Mouse (Mus musculus): Measurements from ENCODE around the gene Galm.

The Galm gene

DNA sequence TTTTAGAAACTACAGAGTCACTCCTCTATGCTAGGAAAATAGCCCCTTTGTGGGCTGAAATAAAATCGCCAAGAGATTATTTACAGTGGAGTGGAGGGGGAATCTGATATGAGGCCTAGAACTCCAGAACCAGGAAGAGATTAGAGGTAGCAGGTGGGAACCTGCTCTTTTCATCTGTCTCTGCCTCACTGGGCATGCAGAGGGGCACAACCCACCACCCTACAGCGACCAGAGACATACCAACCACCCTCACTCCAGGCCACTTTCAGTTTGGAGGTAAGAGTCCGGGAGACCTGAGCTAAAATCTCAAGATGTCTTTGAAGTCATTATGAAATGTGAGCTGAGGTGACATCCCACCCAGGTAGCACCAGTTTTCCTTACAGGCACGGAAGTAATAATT, 2.1 kb downstream of the Galm start:
- DNase-seq (ENCODE audit: low read depth) = no peak

DNA sequence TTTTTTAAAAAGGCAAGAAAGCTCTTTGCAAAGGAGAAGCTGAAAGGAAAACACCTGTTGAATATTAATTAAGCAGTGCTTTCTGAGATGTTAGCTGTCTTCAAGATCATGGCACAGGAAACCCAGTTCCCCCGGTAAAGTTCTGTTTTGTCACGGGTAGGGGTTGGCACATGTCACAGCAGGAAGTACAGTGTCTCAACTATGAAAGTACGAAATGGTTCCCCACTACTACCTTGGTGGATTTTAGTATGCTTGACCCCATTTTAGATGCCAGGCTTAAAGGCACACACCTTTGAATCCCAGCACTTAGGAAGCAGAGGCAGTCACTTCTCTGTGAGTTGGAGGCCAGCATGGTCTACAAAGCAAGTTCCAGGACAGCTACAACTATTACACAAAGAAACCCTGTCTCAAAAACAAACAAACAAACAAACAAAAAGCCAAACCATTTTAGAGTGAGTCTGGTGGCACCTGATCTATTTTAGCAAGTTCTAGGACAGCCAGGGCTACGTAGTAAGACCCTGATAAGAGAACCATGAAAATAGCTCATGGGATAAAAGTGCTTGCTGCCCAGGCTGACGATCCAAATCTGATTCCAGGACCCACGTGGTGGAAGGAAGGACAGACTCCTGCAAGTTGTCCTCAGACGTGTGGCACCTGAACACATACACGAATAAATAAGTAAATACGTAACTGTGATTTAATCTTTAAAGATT, 3.6 kb downstream of the Galm start:
- DNase-seq (ENCODE audit: low read depth) = no peak

DNA sequence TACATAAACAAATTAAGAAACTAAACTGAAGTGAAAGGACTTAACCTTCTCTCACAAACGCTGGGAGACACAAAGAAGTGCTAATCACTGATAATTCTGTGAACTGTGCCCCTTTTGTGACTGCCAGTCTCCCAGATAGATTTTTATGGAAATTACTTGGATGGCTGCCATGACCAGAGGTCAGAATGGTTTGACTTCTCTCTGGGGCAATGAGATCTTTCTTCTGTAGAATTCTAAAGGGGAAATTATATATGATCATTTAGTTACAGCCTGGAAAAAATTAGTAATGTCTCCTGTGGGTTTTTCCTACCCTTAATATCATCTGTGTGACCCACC, 4.1 kb downstream of the Galm start:
- no peak for DNase-seq (ENCODE audit: low read depth)

DNA sequence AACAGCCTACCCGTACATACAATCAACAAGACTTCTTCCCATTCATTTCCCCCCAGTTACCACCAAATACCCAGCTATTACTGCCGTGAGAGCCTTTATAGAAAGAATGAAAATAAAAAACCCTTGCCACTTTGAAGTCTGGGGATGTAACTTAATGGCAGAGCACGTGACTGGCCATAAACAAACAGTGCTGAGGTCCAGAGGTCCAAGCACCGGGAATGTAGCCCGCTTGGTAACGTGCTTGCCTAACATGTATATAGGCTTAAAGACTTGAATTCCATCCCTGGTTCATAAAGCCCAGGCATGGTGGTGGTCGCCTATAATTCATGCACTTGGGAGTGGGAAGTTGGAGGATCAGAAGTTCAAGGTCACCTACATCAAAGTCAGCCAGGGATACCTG, 4.6 kb downstream of the Galm start:
- DNase-seq (ENCODE audit: low read depth) = no peak

DNA sequence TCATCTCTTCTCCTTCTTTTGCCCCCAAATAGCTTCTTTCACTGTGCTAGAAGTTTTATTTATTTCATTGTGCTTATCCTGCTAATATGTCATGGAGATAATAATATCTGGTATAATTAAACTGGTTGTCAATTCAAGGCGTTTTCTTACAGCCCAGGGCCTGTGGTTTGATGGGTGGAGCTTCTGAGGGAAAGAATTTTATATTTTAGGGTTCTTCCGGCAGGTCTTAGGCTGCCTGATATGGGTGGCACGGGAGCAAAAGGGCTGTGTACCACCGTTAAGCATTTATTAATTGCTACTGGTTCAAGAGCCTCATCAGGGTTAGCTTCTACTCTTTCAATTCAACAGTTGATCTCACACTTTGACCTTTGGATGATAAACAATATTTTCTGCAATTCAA, 5.2 kb downstream of the Galm start:
- no peak for DNase-seq (ENCODE audit: low read depth)

DNA sequence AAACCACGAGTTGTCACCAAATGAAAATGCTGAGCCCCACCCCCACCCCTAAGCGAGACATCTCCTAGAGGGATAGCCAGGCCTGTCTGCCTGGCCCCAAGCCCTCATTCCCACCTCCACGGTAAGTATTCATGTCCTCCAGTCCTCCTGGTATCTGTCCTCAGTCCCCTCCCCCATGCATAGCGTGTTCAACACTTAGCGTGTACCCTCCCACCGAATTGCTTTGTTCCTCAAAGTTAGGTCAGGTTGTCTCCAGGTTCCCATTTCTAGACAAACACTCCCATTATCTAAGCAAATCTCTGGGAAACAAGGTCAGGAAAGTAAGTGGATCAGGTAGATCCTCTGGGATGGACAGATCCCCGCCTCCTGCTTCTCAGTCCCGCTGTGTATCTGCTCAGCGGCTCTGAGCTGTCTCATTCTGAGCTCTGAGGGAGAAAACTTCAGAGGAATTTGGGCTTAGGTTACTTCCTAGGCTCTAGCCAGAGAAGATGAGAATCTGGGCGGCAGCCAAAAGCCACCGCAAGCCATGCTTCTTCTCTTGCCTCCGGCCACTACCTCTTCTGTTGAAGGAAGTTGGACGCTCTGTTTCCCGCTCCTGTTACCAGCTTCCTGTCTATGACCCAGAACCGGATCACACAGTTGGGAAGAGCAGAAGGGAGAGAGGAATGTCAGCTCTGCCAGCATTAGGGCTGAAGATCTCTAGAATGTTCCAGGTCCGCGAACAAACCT, 11.3 kb downstream of the Galm start:
- DNase-seq (ENCODE audit: low read depth) = peak; percentile 39

DNA sequence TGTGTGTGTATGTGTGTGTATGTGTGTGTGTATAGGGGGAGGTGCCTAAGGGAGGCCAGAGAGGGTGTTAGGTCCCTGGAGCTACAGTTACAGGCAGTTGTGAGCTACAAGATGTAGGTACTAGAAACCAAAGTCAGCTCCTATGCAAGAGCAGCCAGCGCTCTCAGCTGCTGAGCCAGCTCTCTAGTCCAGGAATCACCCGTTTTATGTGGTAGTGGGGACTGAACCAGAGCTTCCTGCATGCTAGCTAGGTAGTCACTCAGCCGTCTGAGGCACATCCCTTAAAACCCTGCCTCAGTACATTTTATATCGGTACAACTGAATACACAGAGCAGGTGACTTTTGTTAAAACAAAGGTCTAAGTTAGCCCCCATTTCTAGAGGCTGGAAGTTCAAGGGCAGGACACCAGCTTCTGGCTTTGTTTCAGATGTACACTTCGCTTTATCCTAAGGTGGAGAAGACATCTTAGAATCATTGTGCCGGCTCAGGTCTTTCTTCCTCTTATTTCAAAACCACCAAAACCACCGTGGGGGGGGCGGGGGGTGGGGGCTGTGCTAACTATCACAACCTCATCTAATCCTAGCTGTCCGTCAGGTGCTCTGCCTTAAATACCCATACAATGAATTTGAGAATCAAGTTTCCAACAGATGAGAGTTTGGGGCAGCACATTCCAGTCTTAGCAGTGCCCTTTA, 12.6 kb downstream of the Galm start:
- peak; percentile 43 for DNase-seq (ENCODE audit: low read depth)

DNA sequence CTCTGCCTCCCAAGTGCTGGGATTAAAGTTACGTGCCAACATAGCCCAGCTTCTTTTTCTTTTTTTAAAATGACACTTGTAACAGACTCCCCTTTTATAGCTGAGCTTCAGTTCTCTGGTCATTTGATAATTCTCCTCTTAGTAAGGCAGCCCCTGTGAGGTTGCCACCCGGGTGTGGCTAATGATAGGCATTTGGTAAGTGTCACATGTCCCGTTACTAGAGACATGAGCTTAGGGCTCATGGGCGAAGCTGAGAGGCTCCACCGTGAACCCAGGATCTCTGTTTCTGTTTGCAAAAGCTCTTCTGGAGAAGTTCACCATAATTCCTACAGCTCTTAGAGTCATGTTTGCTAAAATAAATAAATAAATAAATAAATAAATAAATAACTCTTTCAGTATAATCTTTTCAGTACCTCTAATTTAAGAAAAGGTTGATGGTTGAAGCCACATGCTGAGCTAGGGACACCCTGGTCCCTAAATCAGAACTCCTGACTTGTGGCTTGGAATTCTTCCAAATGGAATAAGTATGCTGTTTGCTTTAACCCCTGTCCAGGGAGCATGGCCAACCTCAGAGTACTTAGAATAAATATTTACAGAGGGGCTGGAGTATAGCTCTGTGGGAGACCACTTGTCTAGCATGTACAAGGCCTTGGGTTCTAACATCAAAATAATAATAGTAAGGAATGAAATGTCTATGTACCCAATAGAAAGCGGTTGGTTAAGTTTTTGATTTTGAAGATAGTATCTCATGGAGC, 16.4 kb downstream of the Galm start:
- no peak for DNase-seq (ENCODE audit: low read depth)

DNA sequence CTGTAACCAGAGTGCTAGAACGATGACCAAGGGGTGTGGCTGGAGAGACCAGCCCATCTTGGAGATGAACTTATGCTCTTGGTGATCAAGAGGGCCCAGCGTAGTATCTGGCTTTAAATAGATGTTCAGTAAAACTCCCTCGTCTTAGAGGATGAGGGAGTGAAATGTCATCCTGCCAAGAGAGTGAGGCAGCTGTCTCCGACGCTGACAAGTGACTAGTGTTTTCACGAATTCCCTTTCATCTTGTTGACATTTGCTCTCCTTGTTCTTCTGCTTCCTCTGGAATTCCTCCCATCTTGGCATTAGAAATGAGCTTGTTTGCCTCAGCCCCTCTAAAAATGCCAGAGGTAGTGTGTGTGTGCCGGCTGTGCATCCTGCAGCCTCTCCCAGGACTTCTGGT, 17.9 kb downstream of the Galm start:
- no peak for DNase-seq (ENCODE audit: low read depth)

DNA sequence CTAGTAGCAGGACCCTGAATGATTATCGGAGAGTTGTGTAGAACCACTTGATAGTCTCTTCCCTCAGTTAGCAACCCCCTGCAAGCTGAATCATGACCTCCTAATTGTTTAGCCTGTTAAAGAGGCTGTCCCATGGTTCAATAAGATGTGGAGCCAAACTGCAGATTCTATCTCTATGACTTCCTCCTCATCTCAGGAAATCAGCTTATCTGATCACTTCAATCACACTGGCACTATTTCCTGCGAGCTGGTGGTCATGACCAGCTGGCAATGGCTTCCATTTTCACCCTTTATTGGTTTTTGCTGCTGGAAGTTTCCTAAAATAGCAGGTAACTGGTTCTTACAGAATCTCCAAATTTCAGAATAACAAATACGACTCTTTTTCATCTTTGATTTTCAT, 18.5 kb downstream of the Galm start:
- DNase-seq (ENCODE audit: low read depth) = peak; percentile 16

DNA sequence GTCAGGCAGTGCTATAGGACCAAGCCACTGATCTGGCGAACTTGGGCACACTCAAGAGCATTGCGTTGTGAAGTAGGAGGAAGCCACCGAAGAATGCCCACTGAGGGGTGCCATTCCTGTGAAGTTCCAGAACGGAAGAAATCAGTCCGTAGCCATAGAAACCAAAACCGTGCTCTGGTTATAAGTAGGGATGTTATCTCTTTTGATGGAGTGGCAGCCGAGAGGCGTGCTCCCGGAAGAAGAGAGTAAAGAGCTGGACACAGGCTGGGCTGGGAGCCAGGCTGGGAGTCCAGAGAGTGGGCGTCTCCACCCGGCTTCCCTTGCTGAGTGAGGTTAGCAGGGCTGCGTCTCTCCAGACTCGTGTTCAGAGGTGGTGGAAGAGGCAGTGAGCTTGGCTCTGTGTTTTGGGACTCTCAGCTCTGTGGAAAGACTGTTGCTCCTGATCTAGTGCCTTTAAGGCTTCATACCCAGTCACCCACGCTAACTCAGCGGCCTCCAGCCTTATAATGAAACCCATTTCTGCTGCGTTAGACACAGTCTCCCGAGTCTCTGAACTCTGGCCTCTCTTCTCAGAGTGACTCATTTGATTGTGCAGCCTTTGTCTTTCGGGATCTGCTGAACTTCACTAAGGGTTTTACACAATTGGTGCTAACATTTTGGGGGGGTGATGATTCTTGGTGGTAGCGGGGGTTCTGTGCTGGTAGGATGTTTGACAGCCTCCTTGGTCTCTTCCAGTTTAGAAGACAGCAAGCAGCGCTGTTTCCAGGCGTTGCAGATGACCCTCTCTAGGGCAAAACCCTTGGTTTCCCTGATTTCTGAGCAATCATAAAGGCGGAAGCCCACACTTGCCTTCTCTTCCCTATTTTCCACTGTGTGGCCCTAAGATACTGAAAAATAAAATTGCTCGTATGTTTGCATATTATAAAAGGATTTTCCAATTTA, 21.1 kb downstream of the Galm start:
- DNase-seq (ENCODE audit: low read depth) = no peak

DNA sequence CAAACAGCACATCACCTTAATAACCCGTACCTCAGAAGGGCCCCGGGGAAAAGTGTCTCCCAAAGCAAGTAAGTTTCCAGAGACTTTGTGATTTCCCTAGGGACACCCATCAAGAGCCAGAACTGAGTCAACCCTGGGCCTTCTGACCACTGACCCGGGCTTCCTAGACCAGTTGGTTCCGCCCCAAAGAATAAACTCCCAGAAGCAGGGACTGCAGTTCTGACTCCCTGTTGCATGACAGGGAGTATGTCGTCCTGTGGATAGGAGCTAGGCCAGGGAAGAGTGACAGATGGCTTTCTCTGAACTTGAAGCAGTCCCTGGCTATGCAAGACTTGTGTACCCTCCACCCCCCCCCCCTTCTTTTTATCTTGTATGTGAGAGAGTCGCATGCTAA, 21.7 kb downstream of the Galm start:
- no peak for DNase-seq (ENCODE audit: low read depth)

DNA sequence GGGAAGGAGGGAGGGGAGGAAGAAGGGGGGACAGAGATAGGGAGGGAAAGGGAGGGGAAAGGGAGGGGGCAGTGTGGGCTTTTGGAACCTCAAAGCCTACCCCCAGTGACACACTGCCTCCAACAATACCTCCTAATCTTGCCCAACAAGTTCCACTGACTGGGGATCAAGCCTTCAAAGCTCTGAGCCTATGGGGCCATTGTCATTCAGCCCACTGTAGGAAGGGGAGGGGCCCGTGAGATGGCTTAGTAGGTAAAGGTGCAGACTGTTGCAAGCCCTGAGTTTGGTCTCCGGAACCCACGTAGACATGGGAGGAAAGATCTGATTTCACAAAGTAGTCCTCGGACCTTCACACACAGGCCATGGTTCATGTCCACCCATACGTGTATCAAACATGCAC, 24.1 kb downstream of the Galm start:
- no peak for DNase-seq (ENCODE audit: low read depth)

DNA sequence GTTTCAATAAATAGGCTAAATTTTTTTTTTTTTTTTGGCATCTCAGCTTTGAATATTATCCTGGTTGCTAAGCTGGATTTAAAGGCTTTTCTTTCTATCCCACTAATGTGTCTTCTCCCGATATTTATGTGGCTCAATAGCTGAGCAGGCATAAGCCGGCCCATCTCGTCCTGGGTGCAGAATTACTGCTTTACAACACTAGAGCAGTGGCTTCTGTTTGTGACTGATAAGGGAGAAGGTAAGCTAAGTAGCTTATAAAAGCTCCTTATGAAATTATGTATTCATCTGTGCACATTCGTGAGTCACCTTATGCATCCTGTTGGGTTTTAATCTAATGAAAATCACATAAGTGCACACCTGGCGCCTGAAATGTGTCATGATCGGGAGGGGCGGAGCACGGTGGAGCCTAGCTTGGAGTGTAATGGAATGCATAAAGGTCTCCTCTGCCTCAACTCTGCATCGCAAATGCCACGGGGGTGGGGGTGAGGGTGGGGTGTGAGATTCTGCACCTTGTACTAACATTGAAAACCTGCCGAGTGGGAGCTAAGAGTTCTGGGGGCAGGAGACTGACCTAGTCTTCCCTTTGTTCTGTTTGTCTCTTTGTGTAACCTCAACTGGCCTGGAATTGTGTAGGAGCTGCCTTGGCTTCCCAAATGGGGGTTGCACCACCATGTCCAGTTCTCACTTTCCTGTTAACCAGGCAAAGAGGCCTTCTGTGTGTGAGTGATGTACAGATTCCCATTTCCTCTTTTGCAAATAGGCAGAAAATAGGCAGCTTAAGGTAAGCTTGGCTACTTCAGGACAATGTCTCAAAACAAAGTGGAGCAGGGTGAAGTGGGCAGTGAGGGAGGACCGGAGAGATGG, 25.7 kb downstream of the Galm start:
- no peak for DNase-seq (ENCODE audit: low read depth)

DNA sequence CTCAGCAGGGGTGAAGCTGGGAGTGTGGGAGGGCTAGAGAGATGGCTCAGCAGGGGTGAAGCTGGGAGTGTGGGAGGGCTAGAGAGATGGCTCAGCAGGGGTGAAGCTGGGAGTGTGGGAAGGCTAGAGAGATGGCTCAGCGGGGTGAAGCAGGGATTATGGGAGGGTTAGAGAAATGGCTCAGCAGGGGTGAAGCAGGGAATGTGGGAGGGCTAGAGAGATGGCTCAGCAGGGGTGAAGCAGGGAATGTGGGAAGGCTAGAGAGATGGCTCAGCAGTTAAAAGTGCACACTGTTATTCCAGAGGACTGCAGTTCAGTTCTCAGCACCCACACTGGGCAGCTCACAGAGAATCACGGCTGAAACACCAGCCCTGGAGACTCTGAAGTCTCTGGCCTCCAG, 26.4 kb downstream of the Galm start:
- no peak for DNase-seq (ENCODE audit: low read depth)

DNA sequence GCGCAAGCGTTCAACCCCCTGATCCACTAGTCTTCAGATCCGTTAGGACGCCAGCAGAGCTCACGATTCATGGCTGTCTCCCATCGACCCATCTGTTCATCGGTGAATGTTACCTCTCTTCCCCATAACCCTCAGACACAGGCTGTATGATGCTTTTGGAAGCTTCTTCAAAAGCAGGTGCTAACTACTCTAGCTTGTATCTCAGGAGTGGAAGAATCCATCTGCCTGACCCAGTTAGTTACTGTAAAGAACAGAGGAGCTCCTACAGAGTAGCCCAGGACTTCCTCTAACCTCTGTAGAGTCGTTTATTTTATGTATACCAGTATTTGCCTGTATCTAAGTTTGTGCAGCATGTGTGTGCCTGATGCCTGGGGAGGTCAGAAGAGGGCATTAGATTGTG, 29.6 kb downstream of the Galm start:
- DNase-seq (ENCODE audit: low read depth) = no peak

DNA sequence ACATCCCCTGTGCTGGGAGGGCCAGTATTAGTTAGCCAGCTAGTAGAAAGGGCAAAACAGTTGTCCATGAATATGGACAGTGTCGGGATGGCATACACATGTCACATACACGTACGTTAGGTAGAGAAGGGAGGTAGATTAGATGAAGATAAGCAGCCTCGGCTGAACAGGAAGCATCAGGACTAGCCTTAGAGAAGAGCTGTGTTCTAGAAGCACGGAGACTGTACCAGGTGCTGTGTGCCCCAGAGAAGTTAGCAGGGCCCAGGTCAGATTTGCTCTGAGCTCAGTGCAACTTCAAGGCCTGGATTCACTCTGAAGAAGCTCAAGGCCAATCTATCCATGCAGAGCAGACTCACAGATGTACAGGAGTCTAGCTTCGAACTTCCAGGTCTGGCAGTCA, 30.2 kb downstream of the Galm start:
- no peak for DNase-seq (ENCODE audit: low read depth)

DNA sequence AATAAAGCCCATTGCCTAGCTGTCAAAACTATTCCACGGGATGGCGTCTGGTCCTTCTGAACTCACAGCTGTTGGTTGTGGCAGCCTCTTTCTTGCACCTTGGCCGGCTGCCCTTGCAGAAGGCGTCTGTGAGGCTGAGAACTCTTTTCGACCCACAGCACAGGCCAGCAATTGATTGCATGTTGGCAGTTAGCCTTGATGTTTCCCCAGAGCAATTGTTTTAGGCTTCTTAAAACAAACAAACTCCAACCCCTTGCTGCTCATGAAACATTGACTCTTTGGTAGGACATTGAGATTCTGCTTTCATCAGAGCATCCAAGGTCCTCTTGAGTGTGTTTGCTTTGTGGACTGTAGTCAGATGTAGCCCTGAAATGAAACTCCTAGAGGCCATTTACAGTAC, 33.2 kb downstream of the Galm start:
- DNase-seq (ENCODE audit: low read depth) = no peak

DNA sequence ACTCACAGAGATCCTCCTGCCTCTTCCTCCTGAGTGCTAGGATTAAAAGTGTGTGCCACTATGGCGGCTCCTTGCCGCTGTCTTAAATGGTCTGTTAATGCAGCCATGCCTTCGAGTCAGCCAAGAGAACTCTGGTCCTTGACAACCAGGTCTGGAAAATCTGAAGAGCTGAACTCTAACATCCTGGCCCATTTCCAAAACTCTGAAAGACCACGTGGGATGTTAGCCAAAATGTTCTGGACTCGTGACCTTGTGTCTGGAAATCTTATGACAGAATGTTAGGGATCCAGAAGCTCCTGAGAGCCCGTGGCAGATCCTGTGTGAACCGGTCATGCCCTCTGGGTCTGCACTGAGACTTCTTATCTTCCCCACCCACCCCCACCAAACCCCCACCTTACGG, 36.7 kb downstream of the Galm start:
- DNase-seq (ENCODE audit: low read depth) = no peak

DNA sequence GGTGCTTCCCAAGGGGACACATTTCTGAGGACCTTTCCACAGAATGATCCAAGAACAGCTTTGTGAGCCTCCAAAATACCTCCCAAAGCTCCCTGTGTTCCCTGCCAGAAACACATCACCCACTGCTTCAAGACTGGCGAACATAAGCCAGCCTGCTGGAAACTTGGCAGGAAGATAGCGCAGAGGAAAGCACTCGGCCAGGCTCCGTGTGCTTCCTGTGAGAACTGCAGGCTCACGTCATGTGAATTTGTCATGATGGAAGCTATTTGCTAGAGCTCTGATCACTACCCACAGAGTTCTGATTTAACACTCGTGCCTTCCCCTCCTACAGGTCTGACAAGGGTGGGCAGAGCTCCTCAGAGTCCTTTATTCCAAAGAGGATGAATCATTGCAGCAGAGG, 38.5 kb downstream of the Galm start:
- DNase-seq (ENCODE audit: low read depth) = no peak

DNA sequence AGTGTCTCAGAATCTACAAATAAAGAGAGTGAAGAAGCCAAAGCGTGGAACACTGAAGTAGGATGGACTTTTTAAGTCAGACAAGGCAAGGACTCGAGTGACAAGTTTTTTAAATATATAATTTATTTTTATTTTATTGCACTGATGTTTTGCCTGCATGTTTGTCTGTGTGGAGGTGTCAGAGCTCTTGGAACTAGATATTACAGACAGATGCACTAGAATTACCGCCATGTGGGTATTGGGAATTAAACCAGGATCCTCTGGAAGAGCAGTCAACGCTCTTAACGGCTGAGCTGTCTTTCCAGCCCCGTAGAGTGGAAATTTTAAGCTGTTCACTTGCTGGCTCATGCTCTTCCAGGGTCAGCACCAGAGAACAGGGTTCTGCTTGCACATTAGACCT, 39.1 kb downstream of the Galm start:
- no peak for DNase-seq (ENCODE audit: low read depth)

All from 416B (cell line).